Mouse (Mus musculus): ENCODE data around the gene Knstrn. TPM values are rescaled to one million over a fixed set of nuclear protein-coding genes. Genes with fewer than 3 reads are reported as not detected.

The Knstrn gene
- polyA plus RNA-seq, 1 experiment, result 2.1 TPM

- no peak for DNase-seq
- H3K4me3 ChIP-seq (replicated peaks; ENCODE audit: insufficient read depth, low read depth, low read length), result no peak overlapping the region
- 58% methylated on average over 2 of the region's 2 CpGs for WGBS
These were observed 2.9 kb upstream of the Knstrn start for GRCm38 (mm10) chr2:118810861-118811260.

GRCm38 (mm10) chr2:118812724-118813123, 1.1 kb upstream of the Knstrn start:
- Histone ChIP-seq H3K4me3 (replicated peaks; ENCODE audit: insufficient read depth, low read depth, low read length) (no peak overlapping the region), H3K4me1 (ENCODE audit: control insufficient read depth, insufficient read depth, low read length) (no peaks in the 10 kb centered on the region), H3K27me3 (ENCODE audit: control insufficient read depth, insufficient read depth, low read length) (no peaks in the 10 kb centered on the region), H3K27ac (ENCODE audit: insufficient read depth, low read length) (no peak overlapping the region)
- no peak for TF ChIP-seq CTCF (IDR thresholded peaks at IDR 0.05; ENCODE audit: borderline replicate concordance, insufficient read depth, low read depth, low read length)
- no peak for TF ChIP-seq POLR2A (IDR thresholded peaks at IDR 0.05; ENCODE audit: borderline replicate concordance, insufficient read depth, low read length)
- 88% methylated on average over 1 of the region's 1 CpGs for WGBS
- DNase-seq, result no peak

More at GRCm38 (mm10) chr2:118810861-118811260, 2.9 kb upstream of the Knstrn start:
- TF ChIP-seq CTCF (IDR thresholded peaks at IDR 0.05; ENCODE audit: borderline replicate concordance, insufficient read depth, low read depth, low read length) (no peak), POLR2A (IDR thresholded peaks at IDR 0.05; ENCODE audit: borderline replicate concordance, insufficient read depth, low read length) (no peak)
- H3K27me3 ChIP-seq (ENCODE audit: control insufficient read depth, insufficient read depth, low read length), result no peaks in the 10 kb centered on the region
- H3K27ac ChIP-seq (ENCODE audit: insufficient read depth, low read length), result no peak overlapping the region
- no peaks in the 10 kb centered on the region for H3K4me1 ChIP-seq (ENCODE audit: control insufficient read depth, insufficient read depth, low read length)

GRCm38 (mm10) chr2:118822800-118823199, 9.0 kb downstream of the Knstrn start:
- Histone ChIP-seq H3K4me3 (replicated peaks; ENCODE audit: insufficient read depth, low read depth, low read length) (no peak overlapping the region), H3K4me1 (ENCODE audit: control insufficient read depth, insufficient read depth, low read length) (no peaks in the 10 kb centered on the region), H3K27ac (ENCODE audit: insufficient read depth, low read length) (no peak overlapping the region), H3K27me3 (ENCODE audit: control insufficient read depth, insufficient read depth, low read length) (no peaks in the 10 kb centered on the region)
- TF ChIP-seq CTCF (IDR thresholded peaks at IDR 0.05; ENCODE audit: borderline replicate concordance, insufficient read depth, low read depth, low read length), result no peak
- TF ChIP-seq POLR2A (IDR thresholded peaks at IDR 0.05; ENCODE audit: borderline replicate concordance, insufficient read depth, low read length), result no peak
- 93% methylated on average over 5 of the region's 5 CpGs for WGBS
- DNase-seq, result no peak

GRCm38 (mm10) chr2:118824396-118824795, 10.6 kb downstream of the Knstrn start:
- 96% methylated on average over 4 of the region's 4 CpGs for WGBS

GRCm38 (mm10) chr2:118829096-118829495, 15.3 kb downstream of the Knstrn start:
- H3K27me3 ChIP-seq (ENCODE audit: control insufficient read depth, insufficient read depth, low read length), result no peaks in the 10 kb centered on the region
- H3K27ac ChIP-seq (ENCODE audit: insufficient read depth, low read length), result no peak overlapping the region
- H3K4me1 ChIP-seq (ENCODE audit: control insufficient read depth, insufficient read depth, low read length), result no peaks in the 10 kb centered on the region
- 78% methylated on average over 5 of the region's 5 CpGs for WGBS
- TF ChIP-seq POLR2A (IDR thresholded peaks at IDR 0.05; ENCODE audit: borderline replicate concordance, insufficient read depth, low read length), result no peak
- no peak for TF ChIP-seq CTCF (IDR thresholded peaks at IDR 0.05; ENCODE audit: borderline replicate concordance, insufficient read depth, low read depth, low read length)
- no peak overlapping the region for H3K4me3 ChIP-seq (replicated peaks; ENCODE audit: insufficient read depth, low read depth, low read length)
- no peak for DNase-seq

More at GRCm38 (mm10) chr2:118824396-118824795, 10.6 kb downstream of the Knstrn start:
- Histone ChIP-seq H3K4me3 (replicated peaks; ENCODE audit: insufficient read depth, low read depth, low read length) (no peak overlapping the region), H3K27me3 (ENCODE audit: control insufficient read depth, insufficient read depth, low read length) (no peaks in the 10 kb centered on the region), H3K4me1 (ENCODE audit: control insufficient read depth, insufficient read depth, low read length) (no peaks in the 10 kb centered on the region), H3K27ac (ENCODE audit: insufficient read depth, low read length) (no peak overlapping the region)
- DNase-seq, result no peak
- TF ChIP-seq CTCF (IDR thresholded peaks at IDR 0.05; ENCODE audit: borderline replicate concordance, insufficient read depth, low read depth, low read length) (no peak), POLR2A (IDR thresholded peaks at IDR 0.05; ENCODE audit: borderline replicate concordance, insufficient read depth, low read length) (no peak)

- Histone ChIP-seq H3K27me3 (ENCODE audit: control insufficient read depth, insufficient read depth, low read length) (no peaks in the 10 kb centered on the region; the same call in 1 of the 2 replicates), H3K4me1 (ENCODE audit: control insufficient read depth, insufficient read depth, low read length) (no peaks in the 10 kb centered on the region), H3K4me3 (replicated peaks; ENCODE audit: insufficient read depth, low read depth, low read length) (no peak overlapping the region), H3K27ac (ENCODE audit: insufficient read depth, low read length) (no peak overlapping the region)
- TF ChIP-seq POLR2A (IDR thresholded peaks at IDR 0.05; ENCODE audit: borderline replicate concordance, insufficient read depth, low read length) (no peak), CTCF (IDR thresholded peaks at IDR 0.05; ENCODE audit: borderline replicate concordance, insufficient read depth, low read depth, low read length) (no peak)
- 93% methylated on average over 6 of the region's 6 CpGs for WGBS
- DNase-seq, result no peak
These were observed 20.3 kb downstream of the Knstrn start for GRCm38 (mm10) chr2:118834061-118834460.

- no peak for DNase-seq
- Histone ChIP-seq H3K4me3 (replicated peaks; ENCODE audit: insufficient read depth, low read depth, low read length) (no peak overlapping the region), H3K4me1 (ENCODE audit: control insufficient read depth, insufficient read depth, low read length) (no peaks in the 10 kb centered on the region), H3K27me3 (ENCODE audit: control insufficient read depth, insufficient read depth, low read length) (no peaks in the 10 kb centered on the region; the same call in 1 of the 2 replicates), H3K27ac (ENCODE audit: insufficient read depth, low read length) (no peak overlapping the region)
- 58% methylated on average over 6 of the region's 6 CpGs for WGBS
- TF ChIP-seq POLR2A (IDR thresholded peaks at IDR 0.05; ENCODE audit: borderline replicate concordance, insufficient read depth, low read length) (no peak), CTCF (IDR thresholded peaks at IDR 0.05; ENCODE audit: borderline replicate concordance, insufficient read depth, low read depth, low read length) (no peak)
These were observed 21.3 kb downstream of the Knstrn start for GRCm38 (mm10) chr2:118835115-118835514.

- WGBS, result 51% methylated on average over 5 of the region's 5 CpGs
- Histone ChIP-seq H3K27me3 (ENCODE audit: control insufficient read depth, insufficient read depth, low read length) (no peaks in the 10 kb centered on the region; the same call in 1 of the 2 replicates), H3K27ac (ENCODE audit: insufficient read depth, low read length) (no peak overlapping the region), H3K4me1 (ENCODE audit: control insufficient read depth, insufficient read depth, low read length) (no peaks in the 10 kb centered on the region), H3K4me3 (replicated peaks; ENCODE audit: insufficient read depth, low read depth, low read length) (no peak overlapping the region)
- no peak for TF ChIP-seq CTCF (IDR thresholded peaks at IDR 0.05; ENCODE audit: borderline replicate concordance, insufficient read depth, low read depth, low read length)
- TF ChIP-seq POLR2A (IDR thresholded peaks at IDR 0.05; ENCODE audit: borderline replicate concordance, insufficient read depth, low read length), result no peak
- DNase-seq, result no peak
These were observed 24.5 kb downstream of the Knstrn start for GRCm38 (mm10) chr2:118838330-118838729.
